Mouse (Mus musculus): ENCODE measurements at regions not wholly inside any gene's neighbourhood (a gene's known extent, or its start where the extent isn't known, plus 50 kb on each side); places are given as distances from the start of the nearest gene placed in this dataset.

DNA sequence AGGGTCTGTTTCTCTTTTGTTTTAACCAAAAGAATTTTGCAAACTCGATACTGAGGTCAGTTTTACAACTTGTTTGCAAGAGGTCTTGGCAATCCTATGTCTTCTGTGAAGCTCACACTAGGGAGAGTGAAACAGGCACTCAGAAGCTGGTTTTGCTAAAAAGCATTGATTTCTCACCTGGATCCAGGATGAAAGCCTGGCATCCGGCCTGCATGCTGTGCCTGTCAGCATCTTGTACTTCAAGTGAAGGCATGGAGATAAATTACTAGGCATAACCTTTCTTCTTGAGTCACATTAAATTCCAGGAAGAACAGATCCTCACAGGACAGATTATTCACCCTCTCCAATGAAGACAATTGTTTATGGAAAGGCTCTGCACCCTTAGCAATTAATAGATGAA lies 477.5 kb downstream of the Btbd3 start:
- no peak overlapping the region for H3K27ac ChIP-seq (replicated peaks)
- no peak for ATAC-seq (ENCODE audit: low FRiP score)
- 64% methylated on average over 2 of the region's 2 CpGs for WGBS
- H3K4me1 ChIP-seq, result no peaks in the 10 kb centered on the region
- no peaks in the 10 kb centered on the region for H3K36me3 ChIP-seq
- H3K4me2 ChIP-seq, result no peak overlapping the region
- no peaks in the 10 kb centered on the region for H3K27me3 ChIP-seq (replicated peaks)
- H3K9ac ChIP-seq (replicated peaks), result no peak overlapping the region
- H3K9me3 ChIP-seq (replicated peaks), result no peaks in the 10 kb centered on the region
- H3K4me3 ChIP-seq (replicated peaks), result no peak overlapping the region

DNA sequence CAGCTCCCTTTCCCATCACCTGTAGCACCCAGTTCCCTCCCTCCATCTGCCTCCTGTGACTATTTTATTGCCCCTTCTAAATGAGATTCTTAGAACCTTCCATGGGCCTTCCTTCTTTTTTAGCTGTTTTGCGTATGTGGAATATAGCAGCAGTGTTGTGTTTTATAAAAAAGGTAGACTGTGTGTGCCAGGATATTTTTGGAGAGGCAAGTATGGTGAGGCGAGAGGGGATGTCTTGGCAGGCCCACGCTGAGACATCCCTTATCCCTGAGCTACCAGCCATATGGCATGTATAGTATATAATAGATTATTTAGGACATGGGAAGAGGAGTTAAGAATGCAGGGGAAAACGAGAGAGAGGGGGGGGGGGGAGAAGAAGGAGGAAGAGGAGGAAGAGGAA lies 488.4 kb downstream of the Btbd3 start:
- Histone ChIP-seq H3K36me3 (no peaks in the 10 kb centered on the region), H3K9ac (replicated peaks) (no peak overlapping the region), H3K4me2 (no peak overlapping the region), H3K4me3 (replicated peaks) (no peak overlapping the region), H3K27me3 (replicated peaks) (no peaks in the 10 kb centered on the region), H3K27ac (replicated peaks) (no peak overlapping the region), H3K4me1 (no peaks in the 10 kb centered on the region), H3K9me3 (replicated peaks) (no peaks in the 10 kb centered on the region)
- 85% methylated on average over 4 of the region's 4 CpGs for WGBS
- ATAC-seq (ENCODE audit: low FRiP score), result no peak

DNA sequence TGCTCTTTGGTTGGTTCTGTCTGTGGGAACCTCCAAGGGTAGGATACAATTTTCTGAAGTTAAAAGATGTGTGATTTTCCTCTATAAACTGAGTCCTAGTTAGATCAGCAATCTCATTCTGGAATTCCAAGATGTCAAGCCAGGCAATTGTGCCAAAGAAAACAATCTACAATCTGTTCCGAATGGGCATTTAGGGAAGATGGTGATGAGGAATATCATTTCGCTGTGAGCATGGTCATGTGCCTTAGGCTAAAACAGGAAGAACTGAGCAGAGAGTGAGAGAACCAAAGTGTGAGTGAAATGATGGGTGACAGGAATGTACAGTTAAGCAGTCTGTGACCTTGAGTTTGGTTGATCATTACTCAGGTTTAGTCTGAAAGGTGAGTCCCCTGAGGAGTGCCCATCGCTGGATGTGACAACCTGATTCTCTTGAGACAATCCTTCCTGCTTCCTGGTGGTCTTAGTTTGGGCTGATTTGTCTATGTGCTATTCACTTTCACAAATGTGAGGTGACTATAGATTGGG lies 504.1 kb downstream of the Btbd3 start:
- no peaks in the 10 kb centered on the region for H3K9me3 ChIP-seq (replicated peaks)
- H3K4me2 ChIP-seq, result no peak overlapping the region
- ATAC-seq (ENCODE audit: low FRiP score), result no peak
- no peak overlapping the region for H3K4me3 ChIP-seq (replicated peaks)
- no peaks in the 10 kb centered on the region for H3K36me3 ChIP-seq
- H3K27me3 ChIP-seq (replicated peaks), result no peaks in the 10 kb centered on the region
- H3K4me1 ChIP-seq, result no peaks in the 10 kb centered on the region
- WGBS, result 91% methylated on average over 3 of the region's 3 CpGs
- no peak overlapping the region for H3K27ac ChIP-seq (replicated peaks)
- H3K9ac ChIP-seq (replicated peaks), result no peak overlapping the region

DNA sequence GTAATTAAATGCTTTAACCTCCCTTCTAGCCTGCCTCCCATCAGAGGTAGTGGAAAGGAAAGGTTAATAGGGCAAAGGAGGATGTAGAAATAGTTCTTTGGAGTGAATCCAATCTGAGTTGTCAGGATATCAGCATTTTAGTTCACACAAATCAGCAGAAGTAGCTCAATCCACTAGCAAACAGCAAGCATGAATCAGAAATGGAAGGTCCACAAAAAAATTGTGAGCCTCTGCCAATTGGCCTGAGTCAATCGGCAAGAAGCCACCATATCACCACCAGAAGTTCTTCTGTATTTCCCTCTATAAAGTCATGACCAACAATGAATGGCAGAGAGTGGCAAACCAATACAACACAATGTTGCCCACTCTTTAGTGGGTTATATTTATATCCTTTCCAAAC lies 505.0 kb downstream of the Btbd3 start:
- ATAC-seq (ENCODE audit: low FRiP score), result no peak
- no peaks in the 10 kb centered on the region for H3K27me3 ChIP-seq (replicated peaks)
- H3K9ac ChIP-seq (replicated peaks), result no peak overlapping the region
- H3K27ac ChIP-seq (replicated peaks), result no peak overlapping the region
- WGBS, result 95% methylated on average over 1 of the region's 1 CpGs
- H3K4me1 ChIP-seq, result no peaks in the 10 kb centered on the region
- H3K9me3 ChIP-seq (replicated peaks), result no peaks in the 10 kb centered on the region
- no peak overlapping the region for H3K4me2 ChIP-seq
- H3K36me3 ChIP-seq, result no peaks in the 10 kb centered on the region
- H3K4me3 ChIP-seq (replicated peaks), result no peak overlapping the region

DNA sequence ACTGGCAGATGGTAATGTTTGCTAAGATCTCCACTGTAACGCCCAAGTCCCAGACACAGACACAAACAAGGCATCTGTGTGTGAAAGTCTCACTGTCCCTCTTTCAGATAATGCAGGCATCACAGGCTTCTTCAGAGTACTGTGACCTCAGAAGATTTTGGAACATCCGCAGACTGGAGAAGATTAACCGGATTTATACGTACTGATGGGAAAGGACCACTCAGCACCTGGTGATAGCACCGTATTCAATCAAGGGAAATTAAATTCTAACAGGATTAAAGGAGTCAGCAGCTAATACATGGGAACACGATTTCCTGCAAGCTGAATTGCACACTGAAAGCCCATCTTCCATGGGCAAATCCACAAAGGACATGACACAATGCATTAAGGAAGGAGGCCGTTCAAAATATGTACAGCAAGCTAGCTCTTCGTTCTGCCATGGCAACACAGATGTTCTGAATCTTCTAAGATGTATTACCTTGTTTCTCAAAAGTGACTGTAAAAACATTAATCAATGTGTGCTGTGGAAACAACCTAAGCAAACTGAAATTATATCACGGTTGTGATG lies 510.0 kb downstream of the Btbd3 start:
- H3K4me2 ChIP-seq, result no peak overlapping the region
- 71% methylated on average over 9 of the region's 9 CpGs for WGBS
- no peak overlapping the region for H3K9ac ChIP-seq (replicated peaks)
- no peak overlapping the region for H3K27ac ChIP-seq (replicated peaks)
- H3K36me3 ChIP-seq, result no peaks in the 10 kb centered on the region
- no peak overlapping the region for H3K4me3 ChIP-seq (replicated peaks)
- no peaks in the 10 kb centered on the region for H3K4me1 ChIP-seq
- no peaks in the 10 kb centered on the region for H3K27me3 ChIP-seq (replicated peaks)
- ATAC-seq (ENCODE audit: low FRiP score), result no peak
- H3K9me3 ChIP-seq (replicated peaks), result no peaks in the 10 kb centered on the region

DNA sequence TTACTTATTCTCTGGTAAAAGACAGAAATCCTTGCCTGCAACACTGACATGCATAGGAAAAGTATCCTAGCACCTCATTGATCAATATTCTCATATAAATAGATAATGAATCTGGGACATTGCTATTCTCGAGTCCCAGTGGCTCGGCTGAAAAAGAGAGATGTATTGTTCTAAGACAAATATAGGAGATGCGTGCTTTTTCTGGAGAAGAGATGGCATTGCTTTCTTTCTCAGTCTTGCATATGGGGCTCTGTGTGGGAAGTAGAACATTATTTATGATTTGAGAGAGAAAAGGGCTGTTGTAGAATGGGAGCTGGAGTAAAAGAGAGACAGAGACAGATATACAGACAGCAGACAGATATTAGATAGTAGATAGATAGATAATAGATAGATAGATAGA lies 527.4 kb downstream of the Btbd3 start:
- Histone ChIP-seq H3K4me3 (replicated peaks) (no peak overlapping the region), H3K27me3 (replicated peaks) (no peaks in the 10 kb centered on the region), H3K9me3 (replicated peaks) (no peaks in the 10 kb centered on the region), H3K9ac (replicated peaks) (no peak overlapping the region), H3K36me3 (no peaks in the 10 kb centered on the region), H3K4me1 (no peaks in the 10 kb centered on the region), H3K4me2 (no peak overlapping the region), H3K27ac (replicated peaks) (no peak overlapping the region)
- ATAC-seq (ENCODE audit: low FRiP score), result no peak
- 76% methylated on average over 3 of the region's 3 CpGs for WGBS

DNA sequence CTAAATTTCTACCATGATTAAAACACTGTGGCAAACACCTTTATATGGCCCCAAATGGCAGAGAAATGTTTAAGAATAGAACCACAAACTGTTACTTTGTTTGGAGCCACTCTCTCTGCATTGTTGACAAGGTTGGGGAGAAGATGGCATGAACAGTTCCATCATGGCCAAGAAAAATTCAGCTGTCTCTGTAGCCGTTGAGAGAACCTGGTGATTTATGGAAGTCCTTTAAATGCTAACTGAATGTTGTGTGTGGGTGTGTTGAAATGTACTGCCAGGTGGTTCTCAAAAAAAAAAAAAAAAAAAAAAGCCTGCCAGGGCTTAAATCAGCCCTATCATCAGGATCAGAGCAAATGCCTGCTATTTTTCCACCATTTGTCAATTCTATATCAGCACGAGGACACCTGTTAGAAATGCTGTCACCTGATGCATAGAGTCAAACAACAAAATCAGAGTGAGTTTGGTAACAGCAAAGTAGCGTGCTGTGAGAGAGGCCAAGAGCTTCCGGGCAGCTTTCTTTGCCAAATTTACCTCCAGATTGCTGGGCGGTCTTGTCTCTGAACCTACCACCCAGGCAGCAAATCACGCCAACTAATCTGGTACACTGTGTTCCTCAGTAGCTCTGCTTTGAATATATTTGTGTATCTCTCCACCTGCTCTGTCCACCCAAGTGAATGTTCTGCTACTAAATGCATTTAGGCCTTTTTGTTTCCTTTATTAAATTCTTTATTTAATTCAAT lies 536.5 kb downstream of the Btbd3 start:
- H3K4me3 ChIP-seq (replicated peaks), result no peak overlapping the region
- no peaks in the 10 kb centered on the region for H3K4me1 ChIP-seq
- 84% methylated on average over 6 of the region's 6 CpGs for WGBS
- ATAC-seq (ENCODE audit: low FRiP score), result no peak
- H3K4me2 ChIP-seq, result no peak overlapping the region
- no peak overlapping the region for H3K9ac ChIP-seq (replicated peaks)
- H3K27ac ChIP-seq (replicated peaks), result no peak overlapping the region
- H3K27me3 ChIP-seq (replicated peaks), result no peaks in the 10 kb centered on the region
- H3K36me3 ChIP-seq, result no peaks in the 10 kb centered on the region
- no peaks in the 10 kb centered on the region for H3K9me3 ChIP-seq (replicated peaks)

DNA sequence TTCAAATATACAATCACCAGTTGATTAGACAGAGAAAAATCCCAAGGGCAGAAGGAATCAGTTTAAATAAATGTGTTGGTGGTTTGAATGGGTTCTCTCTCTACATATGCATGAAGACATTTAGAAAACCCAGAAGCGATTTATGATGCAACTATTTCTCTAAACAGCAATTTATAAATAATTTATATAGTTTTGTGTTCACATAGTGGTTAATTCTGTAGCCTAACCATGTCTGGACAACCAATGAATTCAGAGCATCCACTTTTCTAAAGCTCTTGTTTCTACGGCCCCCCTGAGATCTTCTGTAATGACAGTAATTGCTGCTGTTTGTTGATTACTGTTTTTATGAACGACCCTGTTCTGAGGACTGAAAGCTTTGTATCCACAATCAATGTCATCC lies 549.8 kb downstream of the Btbd3 start:
- no peaks in the 10 kb centered on the region for H3K4me1 ChIP-seq

DNA sequence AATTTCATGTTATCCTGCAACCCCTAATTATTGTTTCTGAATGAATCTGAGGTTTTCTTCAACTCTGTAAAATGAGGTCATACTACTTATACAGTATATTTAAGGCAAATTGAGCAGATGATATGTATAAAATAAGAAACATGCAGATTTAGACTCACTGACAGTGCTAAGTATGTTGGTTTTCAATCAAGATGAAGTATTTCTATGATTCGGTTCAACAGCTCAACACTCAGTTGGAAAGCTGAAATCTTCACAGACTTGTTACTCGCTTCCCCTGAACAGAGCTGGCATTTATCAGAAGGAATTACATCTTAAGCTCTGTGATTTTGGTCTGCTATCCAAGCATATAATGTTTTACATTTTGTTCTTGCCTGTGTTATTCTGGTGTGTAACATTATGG lies 553.4 kb downstream of the Btbd3 start:
- no peak for ATAC-seq (ENCODE audit: low FRiP score)
- no peaks in the 10 kb centered on the region for H3K27me3 ChIP-seq (replicated peaks)
- no peak overlapping the region for H3K4me3 ChIP-seq (replicated peaks)
- WGBS, result 94% methylated on average over 2 of the region's 2 CpGs
- H3K4me2 ChIP-seq, result no peak overlapping the region
- H3K9me3 ChIP-seq (replicated peaks), result no peaks in the 10 kb centered on the region
- no peaks in the 10 kb centered on the region for H3K36me3 ChIP-seq
- no peak overlapping the region for H3K9ac ChIP-seq (replicated peaks)
- H3K27ac ChIP-seq (replicated peaks), result no peak overlapping the region
- H3K4me1 ChIP-seq, result no peaks in the 10 kb centered on the region

More for the DNA sequence above, 549.8 kb downstream of the Btbd3 start:
- Histone ChIP-seq H3K9ac (replicated peaks) (no peak overlapping the region), H3K4me2 (no peak overlapping the region), H3K27me3 (replicated peaks) (no peaks in the 10 kb centered on the region), H3K4me3 (replicated peaks) (no peak overlapping the region), H3K27ac (replicated peaks) (no peak overlapping the region), H3K36me3 (no peaks in the 10 kb centered on the region), H3K9me3 (replicated peaks) (no peaks in the 10 kb centered on the region)
- no peak for ATAC-seq (ENCODE audit: low FRiP score)
- WGBS, result 42% methylated on average over 3 of the region's 3 CpGs

DNA sequence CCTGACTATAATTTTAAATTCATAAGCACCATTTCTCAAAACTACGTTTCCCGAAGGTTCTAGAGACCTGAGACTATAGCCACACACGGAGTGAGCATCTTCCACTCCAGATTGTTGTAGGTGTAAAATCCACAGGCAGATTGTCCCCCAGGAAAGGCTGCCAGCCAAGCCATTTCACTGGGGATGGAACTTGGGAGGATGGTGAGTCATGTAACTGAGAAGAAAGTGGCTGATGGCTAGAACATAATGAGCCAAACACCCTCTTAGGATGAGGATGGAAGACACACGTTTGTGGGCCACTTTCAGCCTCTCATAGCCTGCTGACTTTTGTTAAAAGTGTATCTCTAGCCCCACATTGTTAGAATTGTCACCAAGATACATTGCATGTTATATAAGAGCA lies 564.1 kb downstream of the Btbd3 start:
- Histone ChIP-seq H3K9me3 (replicated peaks) (no peaks in the 10 kb centered on the region), H3K36me3 (no peaks in the 10 kb centered on the region), H3K4me1 (no peaks in the 10 kb centered on the region), H3K9ac (replicated peaks) (no peak overlapping the region), H3K4me3 (replicated peaks) (no peak overlapping the region), H3K27ac (replicated peaks) (no peak overlapping the region), H3K4me2 (no peak overlapping the region), H3K27me3 (replicated peaks) (no peaks in the 10 kb centered on the region)
- ATAC-seq (ENCODE audit: low FRiP score), result no peak
- 90% methylated on average over 4 of the region's 4 CpGs for WGBS

DNA sequence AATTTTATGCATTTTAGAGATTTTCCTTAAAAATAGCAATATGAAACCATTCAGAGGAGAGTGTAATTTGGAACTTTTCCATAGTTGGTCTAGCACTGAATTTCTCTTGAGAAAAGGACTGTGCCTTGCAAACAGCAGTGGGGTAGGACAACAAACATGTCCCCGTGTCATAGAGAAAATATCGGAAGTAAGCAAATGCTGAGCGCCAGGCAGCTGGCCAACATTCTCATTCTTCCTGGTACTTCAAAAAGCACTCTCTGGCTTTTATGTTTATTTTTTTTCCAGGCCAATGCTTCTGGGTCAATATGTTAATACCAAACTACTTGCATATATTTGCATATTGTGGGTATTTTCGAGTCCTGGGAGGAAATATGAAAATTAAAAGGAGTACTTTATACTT lies 568.5 kb downstream of the Btbd3 start:
- 80% methylated on average over 4 of the region's 4 CpGs for WGBS
- H3K27ac ChIP-seq (replicated peaks), result no peak overlapping the region
- no peaks in the 10 kb centered on the region for H3K36me3 ChIP-seq
- no peak overlapping the region for H3K4me2 ChIP-seq
- no peaks in the 10 kb centered on the region for H3K27me3 ChIP-seq (replicated peaks)
- H3K4me1 ChIP-seq, result no peaks in the 10 kb centered on the region
- no peak overlapping the region for H3K9ac ChIP-seq (replicated peaks)
- no peak for ATAC-seq (ENCODE audit: low FRiP score)
- no peak overlapping the region for H3K4me3 ChIP-seq (replicated peaks)
- no peaks in the 10 kb centered on the region for H3K9me3 ChIP-seq (replicated peaks)

DNA sequence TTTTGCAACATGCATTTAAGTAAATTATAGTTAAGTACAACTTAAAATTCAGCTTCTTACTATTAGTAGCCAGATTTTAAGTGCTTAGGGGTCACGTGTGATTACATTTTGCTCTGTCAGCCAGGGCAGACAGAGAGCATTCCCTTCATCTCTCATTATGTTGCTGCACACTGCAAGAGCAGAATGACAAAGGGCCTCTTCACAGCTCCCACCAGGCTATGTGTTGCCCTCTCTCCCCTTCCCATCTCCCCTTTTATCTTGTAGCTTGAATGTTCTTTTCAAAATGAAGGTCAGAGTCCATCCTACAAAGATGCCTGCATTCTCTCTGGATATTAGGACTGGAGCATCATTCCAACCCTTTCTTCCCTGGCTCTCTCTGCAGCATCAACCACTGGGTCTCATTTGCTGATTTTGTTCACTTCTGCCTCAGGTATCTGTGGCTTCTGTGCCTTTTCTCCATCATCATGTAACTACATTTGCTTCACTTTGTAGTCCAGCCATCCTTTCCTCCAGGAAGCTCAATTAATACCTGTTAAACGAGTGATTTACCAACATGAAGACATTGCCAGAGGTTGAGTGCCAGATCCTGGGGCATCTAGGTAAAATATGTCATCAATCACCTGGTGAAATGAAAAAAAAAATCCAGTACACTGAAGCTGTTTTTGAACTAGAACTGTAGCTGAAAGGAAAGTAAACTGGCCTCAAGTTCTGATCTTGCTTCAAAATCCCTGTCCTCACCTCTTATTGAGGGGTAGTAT lies 571.6 kb downstream of the Btbd3 start:
- H3K9ac ChIP-seq (replicated peaks), result no peak overlapping the region
- H3K36me3 ChIP-seq, result no peaks in the 10 kb centered on the region
- WGBS, result 60% methylated on average over 2 of the region's 2 CpGs
- H3K27me3 ChIP-seq (replicated peaks), result no peaks in the 10 kb centered on the region
- no peak overlapping the region for H3K4me3 ChIP-seq (replicated peaks)
- H3K4me1 ChIP-seq, result no peaks in the 10 kb centered on the region
- no peak overlapping the region for H3K4me2 ChIP-seq
- ATAC-seq (ENCODE audit: low FRiP score), result no peak
- no peak overlapping the region for H3K27ac ChIP-seq (replicated peaks)
- no peaks in the 10 kb centered on the region for H3K9me3 ChIP-seq (replicated peaks)

Data from neural tube, embryonic 15.5 days (tissue).